Mouse (Mus musculus) liver, embryonic 18 days (tissue): ENCODE results near the gene Aen. TPM values are rescaled to one million over a fixed set of nuclear protein-coding genes. Genes with fewer than 3 reads are reported as not detected.

Source experiments
- polyA plus RNA-seq: library from polyadenylated mRNA; depleted of rRNA; stranded (reverse); fragments of >200 nt; gene quantifications from 2 replicates; pipeline ENCODE4 v1.2.3, GENCODE M21; 2012; rRNA removed

Aen gene
- 10.2 and 11.3 TPM in 2 replicates for polyA plus RNA-seq

DNA sequence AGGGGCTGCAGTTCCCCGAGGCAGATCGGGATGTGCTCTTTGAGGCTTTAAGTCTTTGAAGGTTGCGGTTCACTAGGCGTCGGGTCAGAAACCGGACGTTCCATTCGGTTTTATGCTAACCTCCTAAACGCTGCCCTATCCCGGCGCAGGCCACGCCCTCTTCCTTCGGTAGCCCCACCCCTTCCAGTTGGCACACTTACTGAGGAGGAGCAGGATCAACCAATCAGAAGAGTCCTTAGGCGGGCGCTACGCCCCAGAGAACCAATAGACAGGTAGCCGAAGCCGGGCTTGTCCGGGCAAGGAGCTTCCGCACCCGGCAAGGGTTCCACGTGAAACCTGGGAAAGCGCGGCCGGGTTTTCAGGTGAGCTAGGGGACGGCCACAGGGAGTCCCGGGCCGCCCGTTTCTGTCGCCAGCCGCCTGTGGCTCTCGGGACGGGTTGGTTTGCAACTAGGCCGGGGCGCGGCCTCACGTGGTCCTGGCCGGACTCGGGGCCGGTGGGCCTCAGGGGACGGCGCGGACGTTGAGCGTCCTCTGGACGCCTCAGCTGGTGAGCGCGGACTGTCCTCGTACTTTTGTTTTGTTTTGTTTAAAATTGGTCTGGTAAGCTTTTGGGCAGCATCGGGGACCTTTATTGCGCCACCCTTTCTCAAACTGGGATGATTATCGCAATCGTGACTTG, at the start of gene Aen:
Aen (plus strand) TSS at position 202 of the 681 bp plus-strand sequence.

DNA sequence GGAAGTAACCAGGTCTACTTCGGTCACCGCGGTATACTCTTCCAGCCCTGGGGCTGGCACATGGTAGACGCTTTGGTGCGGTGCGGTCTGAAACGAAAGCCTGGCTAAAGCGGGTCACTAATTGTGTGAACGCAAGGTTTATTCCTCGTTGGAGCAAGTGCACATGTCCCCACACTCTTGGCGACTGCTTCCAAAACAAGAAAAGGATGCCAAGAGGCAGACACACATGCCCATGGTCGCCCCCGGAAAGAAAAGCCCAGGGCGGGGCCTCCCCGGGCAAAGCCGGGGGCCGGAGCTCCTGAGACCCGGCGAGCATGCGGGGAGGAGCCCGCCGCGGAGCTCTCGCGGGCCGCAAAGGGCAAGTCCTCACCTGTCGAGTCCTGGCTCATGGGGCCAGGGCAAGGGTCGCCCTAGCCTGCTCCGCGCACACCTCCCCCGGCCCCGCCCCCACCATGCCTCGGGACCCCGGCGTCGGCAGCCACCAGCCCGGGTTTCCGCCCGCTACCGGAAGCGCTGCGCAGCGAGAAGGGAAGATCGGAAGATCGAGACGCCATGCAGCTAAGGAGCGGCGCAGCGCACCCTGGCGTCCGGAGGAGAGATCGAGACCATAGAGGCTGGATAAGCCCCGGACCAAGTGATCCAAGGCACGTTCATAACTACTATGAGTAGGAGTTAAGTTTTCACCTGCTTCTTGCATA, 48.8 kb upstream of the Aen start, which contains the start of gene Det1:
Det1 (minus strand) TSS at position 527 of the 698 bp plus-strand sequence.

DNA sequence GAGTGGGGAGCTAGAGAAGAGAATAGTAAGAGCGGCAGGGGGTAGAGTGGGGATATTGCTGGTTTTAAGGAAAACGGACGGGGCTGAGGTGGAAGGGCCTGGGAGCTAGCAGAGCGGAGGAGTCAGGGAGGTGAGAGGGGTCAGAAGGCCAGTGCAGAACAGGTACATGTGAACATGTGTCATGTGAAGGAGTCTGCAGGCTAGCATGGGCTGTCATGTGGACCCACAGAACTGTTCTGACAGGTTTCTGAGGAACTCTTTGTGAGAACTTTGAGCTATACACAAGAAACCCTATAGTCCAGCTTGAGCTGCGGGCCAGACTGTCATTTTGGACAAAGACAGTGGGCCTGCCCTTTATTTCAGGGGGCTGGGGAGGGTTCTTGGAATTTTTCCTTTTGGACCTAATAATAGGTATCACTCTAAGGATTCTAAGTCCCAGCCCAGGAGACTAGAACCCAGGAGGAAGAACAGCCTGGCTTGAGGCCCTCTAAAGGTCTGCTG, 17.4 kb downstream of the Aen start, which contains the start of gene Isg20:
Isg20 (plus strand) TSS at position 451 of the 501 bp plus-strand sequence.

Other genes starting within 250 kb of the Aen start
- gene Ntrk3, start 157.8 kb upstream of the Aen start, polyA plus RNA-seq: 0.44 and 0.55 TPM in 2 replicates
- 29.8 and 30.2 TPM in 2 replicates for gene Mrps11, start 112.7 kb upstream of the Aen start, polyA plus RNA-seq
- gene Mrpl46, start 112.3 kb upstream of the Aen start, polyA plus RNA-seq: 17.1 and 18.7 TPM in 2 replicates
- gene Det1, start 48.6 kb upstream of the Aen start, polyA plus RNA-seq: 4.5 and 5.2 TPM in 2 replicates
- 124 and 150 TPM in 2 replicates for gene Isg20, start 17.6 kb downstream of the Aen start, polyA plus RNA-seq
- under 0.01 and 0.01 TPM in 2 replicates for gene Acan, start 157.6 kb downstream of the Aen start, polyA plus RNA-seq
- gene Hapln3, start 235.2 kb downstream of the Aen start, polyA plus RNA-seq: 0.05 and 0.06 TPM in 2 replicates